Mouse (Mus musculus) kidney, embryonic 14.5 days (tissue): Measurements from ENCODE around the gene Selplg. TPM values are rescaled to one million over a fixed set of nuclear protein-coding genes. Genes with fewer than 3 reads are reported as not detected.

ENCODE experiments used
- polyA plus RNA-seq: library from polyadenylated mRNA; unstranded; fragments of >200 nt; fragmentation: Nextera tagmentation; extraction: Ambion mirVana; gene quantifications from 2 replicates; pipeline ENCODE4 v1.2.1, GENCODE M21; 2014

The Selplg gene
- polyA plus RNA-seq, 1 experiment from 2014 or later, result 1.4 TPM

Other genes with a start within 250 kb of the Selplg start
- 3.6 and 4.9 TPM in 2 replicates for gene Cmklr1, start 182.2 kb downstream of the Selplg start, polyA plus RNA-seq
- gene 1700069L16Rik, start 107.9 kb downstream of the Selplg start, polyA plus RNA-seq, result not detected in 2 replicates
- gene Ficd, start 96.8 kb downstream of the Selplg start, polyA plus RNA-seq, result 2.2 and 4.3 TPM in 2 replicates
- gene Sart3, start 60.1 kb downstream of the Selplg start, polyA plus RNA-seq, result 30.0 and 53.0 TPM in 2 replicates
- 106 and 129 TPM in 2 replicates for gene Iscu, start 59.9 kb downstream of the Selplg start, polyA plus RNA-seq
- gene Tmem119, start 32.1 kb downstream of the Selplg start, polyA plus RNA-seq, result 17.6 and 24.8 TPM in 2 replicates
- 42.1 and 108 TPM in 2 replicates for gene Coro1c, start 76.1 kb upstream of the Selplg start, polyA plus RNA-seq
- gene Ssh1, start 161.2 kb upstream of the Selplg start, polyA plus RNA-seq, result 18.5 and 28.2 TPM in 2 replicates
- gene Dao, start 171.1 kb upstream of the Selplg start, polyA plus RNA-seq, result 6.0 and 7.7 TPM in 2 replicates
- 9.3 and 10.7 TPM in 2 replicates for gene Usp30, start 232.8 kb upstream of the Selplg start, polyA plus RNA-seq